Mouse (Mus musculus) cortical plate, adult 2 months (tissue): ENCODE results near the gene Arfip1. TPM values are rescaled to one million over a fixed set of nuclear protein-coding genes. Genes with fewer than 3 reads are reported as not detected.

Experiments
- H3K27ac ChIP-seq: fragments of 200-500 bp; 2 replicates; pipeline ENCODE4 v1.5.1; 2012; ENCODE audit warnings: low read length, control low read depth, inconsistent platforms; ENCODE audit not compliant: insufficient read depth
- H3K4me1 ChIP-seq: fragments of 200-500 bp; 2 replicates; pipeline ENCODE4 v1.6.1; 2011; ENCODE audit warnings: low read length; ENCODE audit not compliant: control insufficient read depth, insufficient read depth
- H3K4me3 ChIP-seq: fragments of 200-500 bp; 2 replicates; pipeline ENCODE4 v1.5.1; 2011; ENCODE audit warnings: mild to moderate bottlenecking, low read length, control low read depth; ENCODE audit not compliant: insufficient read depth
- CTCF ChIP-seq: fragments of 200-500 bp; IDR thresholded peaks from 2 replicates; pipeline ENCODE4 v1.5.1; 2011; ENCODE audit warnings: mild to moderate bottlenecking, control low read depth, low read length; ENCODE audit not compliant: insufficient read depth; ENCODE audit errors: extremely low read depth
- POLR2A ChIP-seq: fragments of 200-500 bp; IDR thresholded peaks from 2 replicates; pipeline ENCODE4 v1.6.1; 2011; ENCODE audit warnings: mild to moderate bottlenecking, low read length, control low read depth; ENCODE audit not compliant: insufficient read depth; ENCODE audit errors: extremely low read depth
- polyA plus RNA-seq: library from polyadenylated mRNA; depleted of rRNA; stranded (reverse); fragments of >200 nt; gene quantifications from 2 replicates; pipeline ENCODE4 v1.2.3, GENCODE M21; 2012; rRNA removed

The Arfip1 gene
- polyA plus RNA-seq, 1 experiment = 13.6 TPM

GRCm38 (mm10) chr3:84447803-84448202 is 134.6 kb downstream of the Arfip1 start:
- H3K4me3 ChIP-seq = no peak overlapping the region
- H3K4me1 ChIP-seq = no peaks in the 10 kb centered on the region
- H3K27ac ChIP-seq = no peak overlapping the region
- TF ChIP-seq POLR2A (no peak), CTCF (no peak)

Other genes starting within 250 kb of the Arfip1 start
- gene Fhdc1, start 102.2 kb downstream of the Arfip1 start, polyA plus RNA-seq = 1.6 and 1.9 TPM in 2 replicates
- gene Tigd4, start 10.9 kb upstream of the Arfip1 start, polyA plus RNA-seq = 0.02 and 0.04 TPM in 2 replicates
- gene Tmem154, start 83.6 kb upstream of the Arfip1 start, polyA plus RNA-seq = 0.40 and 0.42 TPM in 2 replicates
- gene Fbxw7, start 232.6 kb upstream of the Arfip1 start, polyA plus RNA-seq = 167 and 180 TPM in 2 replicates